Mouse (Mus musculus): ENCODE data around the gene Elk4.

Gene Elk4

GRCm38 (mm10) chr1:132065475-132066172, 58.2 kb downstream of the Elk4 start:
- in situ Hi-C loops (cut with MboI, MseI): loop anchor here (10.0 kb wide), 1 partner anchor 351 kb away; no protein-coding TSS in a partner anchor

GRCm38 (mm10) chr1:132067261-132068255, 60.2 kb downstream of the Elk4 start, which contains the start of gene Mfsd4a:
Gene Mfsd4a (minus strand): TSS chr1:132068062.
- in situ Hi-C loops (cut with MboI, MseI): loop anchor here (10.0 kb wide), 1 partner anchor 353 kb away; no protein-coding TSS in a partner anchor

- in situ Hi-C loops (cut with MboI, MseI): loop anchor here (10.0 kb wide), 1 partner anchor 355 kb away; no protein-coding TSS in a partner anchor
Observed at GRCm38 (mm10) chr1:132069436-132069835, 62.0 kb downstream of the Elk4 start.

DNA sequence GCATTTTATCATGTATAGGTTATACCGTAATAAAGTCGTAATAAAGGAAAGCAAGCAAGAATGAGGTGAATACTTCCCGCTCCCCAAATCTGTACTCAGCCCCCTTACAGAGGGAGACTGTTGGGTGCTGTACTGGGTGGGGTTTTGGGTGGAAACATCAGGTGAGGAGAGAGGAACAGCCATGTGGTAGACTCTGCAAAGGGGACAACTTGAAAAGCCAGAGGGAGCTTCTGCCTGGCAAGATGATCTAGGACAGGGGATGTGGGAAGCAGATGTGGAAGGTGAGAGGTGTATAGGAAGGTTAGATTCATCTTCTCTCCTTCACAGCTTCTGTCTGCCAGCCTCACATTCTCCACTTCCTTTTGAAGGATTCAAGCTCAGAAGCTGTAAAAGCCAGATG, 63.3 kb downstream of the Elk4 start:
- in situ Hi-C loops (cut with MboI, MseI): no loop called here

DNA sequence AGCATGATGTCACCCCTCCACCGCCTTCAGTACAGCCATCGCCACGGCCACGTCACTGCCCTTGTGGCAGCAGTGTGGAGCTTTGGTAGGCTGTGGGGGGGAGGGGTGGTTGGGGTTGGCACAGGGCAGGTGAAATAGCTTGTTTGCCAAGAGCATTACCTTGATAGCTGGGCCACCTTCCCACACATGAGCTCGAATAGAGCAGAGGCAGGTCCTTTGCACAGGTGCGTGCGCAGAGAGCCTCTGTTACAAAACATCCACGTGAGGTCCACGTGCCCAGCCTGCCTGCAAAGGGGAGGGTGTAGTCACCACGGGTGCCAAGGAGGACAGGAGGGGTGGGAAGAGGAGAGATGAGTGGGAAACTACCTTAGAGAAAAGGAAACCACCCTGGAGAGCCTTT, 68.2 kb downstream of the Elk4 start:
- in situ Hi-C loops (cut with MboI, MseI): no loop called here

GRCm38 (mm10) chr1:132078413-132078812, 71.0 kb downstream of the Elk4 start:
- in situ Hi-C loops (cut with MboI, MseI): no loop called here
